Mouse (Mus musculus): ENCODE results near the gene Mrtfa.

DNA sequence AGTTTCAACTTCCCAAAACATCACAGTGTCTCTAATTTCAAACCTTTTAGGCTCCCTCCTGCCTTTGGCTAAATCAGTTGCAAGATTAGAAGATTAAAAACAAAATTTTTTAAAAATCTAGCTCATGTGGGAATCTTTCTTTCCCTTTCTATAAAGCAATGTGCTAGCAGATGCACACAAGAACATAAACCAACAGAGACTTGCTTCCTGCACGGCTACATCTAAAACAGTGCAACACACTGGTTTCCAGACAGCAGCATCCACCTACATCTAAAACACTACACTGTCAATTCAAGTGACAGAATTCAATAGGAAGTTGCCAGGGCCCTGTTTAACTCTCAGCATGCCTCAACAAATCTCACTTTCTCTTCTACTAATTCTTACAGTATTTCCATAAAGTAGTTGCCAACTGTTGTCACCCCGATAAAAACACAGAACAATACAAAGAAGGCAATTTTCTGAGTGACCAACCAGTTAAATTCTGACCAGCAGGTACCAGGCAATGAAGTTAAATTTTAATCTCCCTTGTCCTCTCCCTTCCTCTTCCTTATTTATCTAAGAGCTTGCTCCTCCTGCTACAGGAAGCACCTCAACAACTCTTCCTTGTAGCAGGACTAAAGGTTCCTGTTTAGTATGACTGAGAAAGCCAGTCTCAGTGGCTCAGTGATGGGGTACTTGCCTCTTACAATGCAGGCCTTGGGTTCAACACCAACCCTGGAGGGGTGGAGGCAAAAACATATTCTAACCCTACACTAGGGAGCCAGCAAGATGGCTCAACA is 35.5 kb downstream of the Mrtfa start:
- TF ChIP-seq POLR2A (IDR thresholded peaks at IDR 0.05; ENCODE audit: borderline replicate concordance, control insufficient read depth, low read depth, low read length) (no peak), CTCF (IDR thresholded peaks at IDR 0.05; ENCODE audit: control insufficient read depth, insufficient read depth, low read length) (no peak)
